Mouse (Mus musculus): ENCODE results near the gene Cytip.
"Not testable (repeated sequence)": the region's sequence is repeated elsewhere in the genome, so short reads cannot be mapped to it uniquely, and the experiment has no call there.

The Cytip gene

GRCm38 (mm10) chr2:58107887-58108286 is 87.4 kb downstream of the Cytip start:
- not testable (repeated sequence) for DNase-seq (ENCODE audit: low read depth)

GRCm38 (mm10) chr2:58107046-58107445 is 88.3 kb downstream of the Cytip start:
- DNase-seq (ENCODE audit: low read depth), result peak; percentile 80

GRCm38 (mm10) chr2:58094818-58095217 is 100.5 kb downstream of the Cytip start:
- no peak for DNase-seq (ENCODE audit: low read depth)

- DNase-seq (ENCODE audit: low read depth), result peak; percentile 35
Measured at GRCm38 (mm10) chr2:58086420-58086819, 108.9 kb downstream of the Cytip start.

GRCm38 (mm10) chr2:58079849-58080248 is 115.5 kb downstream of the Cytip start:
- no peak for DNase-seq (ENCODE audit: low read depth)
